Mouse (Mus musculus) activated CD4-positive, CD25-positive, alpha-beta regulatory T cell (primary cell): ENCODE data around the gene Vti1a. TPM values are rescaled to one million over a fixed set of nuclear protein-coding genes. Genes with fewer than 3 reads are reported as not detected.

Source experiments
- polyA plus RNA-seq, 2 experiments: library from polyadenylated mRNA; unstranded; fragments of 100-300 nt; shearing (Covaris generic); gene quantifications; one replicate each; pipeline ENCODE4 v1.2.1; 2017

Vti1a gene
- polyA plus RNA-seq: 10 to 100 TPM; 48.9 to 51.9 TPM

GRCm38 (mm10) chr19:55316109-55316714 lies at the start of gene Vti1a:
Gene Vti1a, plus strand, starts transcription at chr19:55316295.

GRCm38 (mm10) chr19:55315452-55316108 lies 515 bp upstream of the Vti1a start, which contains the start of gene Zdhhc6:
Gene Zdhhc6, minus strand, starts transcription at chr19:55316032.

Other genes starting within 250 kb of the Vti1a start
- gene Gpam, start 189.1 kb upstream of the Vti1a start, polyA plus RNA-seq: 1 to 10 TPM; 5.2 to 6.1 TPM
- gene Tectb, start 135.6 kb upstream of the Vti1a start, polyA plus RNA-seq: under 1 TPM in 1 of 2 experiments, not detected in 1; 0.38 TPM
- under 1 TPM in 1 of 2 experiments, not detected in 1; 0.26 TPM for gene Gucy2g, start 75.1 kb upstream of the Vti1a start, polyA plus RNA-seq
- 100 to 1,000 TPM; 151 to 156 TPM for gene Acsl5, start 64.4 kb upstream of the Vti1a start, polyA plus RNA-seq
- 10 to 100 TPM; 71.5 to 82.6 TPM for gene Zdhhc6, start 263 bp upstream of the Vti1a start, polyA plus RNA-seq